Mouse (Mus musculus): ENCODE results near the gene Tns2.
"Not testable (repeated sequence)": the region's sequence is repeated elsewhere in the genome, so short reads cannot be mapped to it uniquely, and the experiment has no call there.

The Tns2 gene

GRCm38 (mm10) chr15:102136129-102136758, 36.0 kb downstream of the Tns2 start, which contains the start of gene Spryd3:
TSS of gene Spryd3 (minus strand) at chr15:102136234.
- peak; percentile 96 for DNase-seq (ENCODE audit: low read depth, low spot score)

- DNase-seq (ENCODE audit: low read depth, low spot score) = no peak
These were observed 40.9 kb downstream of the Tns2 start for GRCm38 (mm10) chr15:102141120-102141519.

GRCm38 (mm10) chr15:102142914-102143912, 43.0 kb downstream of the Tns2 start:
- no peak for DNase-seq (ENCODE audit: low read depth, low spot score)

DNA sequence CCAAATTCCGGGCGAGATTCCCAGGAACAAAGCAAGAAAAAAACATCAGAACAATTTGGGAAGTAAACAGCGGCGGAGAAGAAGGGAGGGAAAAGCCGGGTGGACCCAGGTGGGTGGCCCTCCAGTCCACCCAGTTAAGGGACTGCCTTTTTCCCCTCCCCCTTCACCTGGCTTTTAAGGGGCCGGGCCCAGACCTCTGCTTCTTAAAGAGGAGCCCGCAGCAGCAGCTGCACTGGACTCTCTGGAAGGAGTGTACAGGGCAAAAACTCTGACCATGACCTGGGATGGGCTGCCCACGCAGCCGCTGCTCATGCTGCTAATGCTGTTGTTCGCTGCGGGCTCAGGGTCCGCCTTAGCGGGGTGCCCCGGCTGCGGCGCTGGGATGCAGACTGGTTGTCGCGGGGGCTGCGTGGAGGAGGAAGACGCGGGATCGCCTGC, 44.1 kb downstream of the Tns2 start, which contains the start of gene Igfbp6:
TSS of gene Igfbp6 (plus strand) at position 89 of the 438 bp plus-strand sequence.
- DNase-seq (ENCODE audit: low read depth, low spot score) = no peak

GRCm38 (mm10) chr15:102144726-102145125, 44.5 kb downstream of the Tns2 start:
- DNase-seq (ENCODE audit: low read depth, low spot score) = no peak

GRCm38 (mm10) chr15:102145330-102145729, 45.1 kb downstream of the Tns2 start:
- DNase-seq (ENCODE audit: low read depth, low spot score) = no peak

DNA sequence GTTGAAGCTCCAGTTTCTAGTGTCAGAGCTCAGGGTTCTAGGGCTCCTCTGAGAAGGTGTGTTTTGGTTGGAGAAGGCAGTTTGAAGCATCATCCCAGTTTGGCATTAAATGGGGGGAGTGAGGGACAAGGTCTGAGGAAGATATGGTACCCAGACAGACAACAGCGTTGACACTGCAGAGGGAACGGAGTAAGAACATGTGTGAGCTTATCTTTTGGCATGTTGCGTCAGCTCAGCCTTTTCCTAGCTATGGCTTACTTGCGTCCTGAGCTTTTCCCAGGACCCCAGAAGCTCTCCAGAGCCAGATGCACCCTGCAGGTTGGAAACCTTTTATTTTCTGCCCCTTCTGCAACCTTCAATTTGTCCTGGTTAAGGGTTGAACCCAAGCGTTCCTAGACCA, 45.9 kb downstream of the Tns2 start:
- no peak for DNase-seq (ENCODE audit: low read depth, low spot score)

DNA sequence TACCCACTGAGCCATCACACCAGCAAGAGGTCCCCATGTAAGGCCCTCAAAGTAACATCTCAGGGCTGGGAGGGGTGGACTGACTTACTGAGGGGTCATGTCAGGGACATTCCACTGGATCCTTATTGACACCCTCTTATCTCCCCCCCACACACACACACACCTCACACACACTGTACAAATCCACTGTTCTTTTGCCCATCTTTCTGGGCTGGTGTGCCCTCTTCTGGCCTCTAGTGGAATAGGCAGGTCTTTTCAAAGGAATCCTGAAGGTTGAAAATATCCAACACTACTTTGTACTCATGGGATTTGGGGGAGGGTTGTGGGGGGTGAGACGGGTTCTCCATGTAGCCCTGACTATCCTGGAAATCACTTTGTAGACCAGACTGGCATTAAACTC, 46.7 kb downstream of the Tns2 start:
- DNase-seq (ENCODE audit: low read depth, low spot score) = peak; percentile 56

DNA sequence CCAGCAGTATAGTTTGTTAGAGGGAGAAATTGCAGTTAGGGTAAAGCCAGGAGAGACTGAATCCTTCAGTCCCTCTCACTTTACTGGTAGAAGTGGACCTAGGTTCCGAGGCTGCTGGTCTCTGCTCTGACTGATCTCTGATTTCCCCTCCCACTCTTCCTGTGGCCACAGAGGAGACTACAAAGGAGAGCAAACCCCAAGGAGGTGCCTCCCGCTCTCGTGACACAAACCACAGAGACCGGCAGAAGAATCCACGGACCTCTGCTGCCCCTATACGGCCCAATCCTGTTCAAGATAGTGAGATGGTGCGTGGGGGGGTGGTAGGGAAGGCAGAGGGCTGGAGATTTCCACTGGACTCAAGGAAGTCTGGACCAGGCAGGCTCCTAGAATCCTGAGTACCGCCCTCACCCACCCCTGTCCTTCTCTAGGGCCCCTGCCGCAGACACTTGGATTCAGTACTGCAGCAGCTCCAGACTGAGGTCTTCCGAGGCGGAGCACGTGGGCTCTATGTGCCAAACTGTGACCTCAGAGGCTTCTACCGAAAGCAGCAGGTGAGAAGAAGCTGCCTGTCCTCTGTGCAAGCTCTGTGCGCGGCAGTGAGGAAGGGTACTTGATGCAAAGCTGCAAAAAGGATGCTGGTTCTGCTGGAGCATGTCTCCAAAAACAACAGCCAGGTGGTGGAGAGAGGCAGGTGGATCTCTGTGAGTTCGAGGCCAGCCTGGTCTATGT, 47.6 kb downstream of the Tns2 start:
- no peak for DNase-seq (ENCODE audit: low read depth, low spot score)

DNA sequence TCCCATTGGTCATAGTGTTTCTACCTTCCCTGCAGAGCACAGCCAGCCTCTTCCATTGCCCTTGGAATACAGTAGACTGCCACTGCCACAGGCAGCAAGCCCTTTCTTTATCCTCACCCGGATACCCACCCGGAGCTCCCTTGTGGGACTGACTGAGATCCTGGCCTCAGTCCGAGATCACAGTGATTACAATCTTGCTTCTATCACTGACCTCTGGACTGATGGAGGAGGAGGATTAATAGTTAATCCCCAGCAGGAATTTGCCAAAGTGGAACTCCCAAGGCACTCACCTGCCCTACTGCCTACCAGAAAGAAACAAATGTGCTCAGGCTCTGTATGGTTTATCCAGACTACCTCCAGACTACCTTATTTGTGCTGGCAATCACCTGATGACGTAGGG, 49.3 kb downstream of the Tns2 start:
- DNase-seq (ENCODE audit: low read depth, low spot score) = no peak

DNA sequence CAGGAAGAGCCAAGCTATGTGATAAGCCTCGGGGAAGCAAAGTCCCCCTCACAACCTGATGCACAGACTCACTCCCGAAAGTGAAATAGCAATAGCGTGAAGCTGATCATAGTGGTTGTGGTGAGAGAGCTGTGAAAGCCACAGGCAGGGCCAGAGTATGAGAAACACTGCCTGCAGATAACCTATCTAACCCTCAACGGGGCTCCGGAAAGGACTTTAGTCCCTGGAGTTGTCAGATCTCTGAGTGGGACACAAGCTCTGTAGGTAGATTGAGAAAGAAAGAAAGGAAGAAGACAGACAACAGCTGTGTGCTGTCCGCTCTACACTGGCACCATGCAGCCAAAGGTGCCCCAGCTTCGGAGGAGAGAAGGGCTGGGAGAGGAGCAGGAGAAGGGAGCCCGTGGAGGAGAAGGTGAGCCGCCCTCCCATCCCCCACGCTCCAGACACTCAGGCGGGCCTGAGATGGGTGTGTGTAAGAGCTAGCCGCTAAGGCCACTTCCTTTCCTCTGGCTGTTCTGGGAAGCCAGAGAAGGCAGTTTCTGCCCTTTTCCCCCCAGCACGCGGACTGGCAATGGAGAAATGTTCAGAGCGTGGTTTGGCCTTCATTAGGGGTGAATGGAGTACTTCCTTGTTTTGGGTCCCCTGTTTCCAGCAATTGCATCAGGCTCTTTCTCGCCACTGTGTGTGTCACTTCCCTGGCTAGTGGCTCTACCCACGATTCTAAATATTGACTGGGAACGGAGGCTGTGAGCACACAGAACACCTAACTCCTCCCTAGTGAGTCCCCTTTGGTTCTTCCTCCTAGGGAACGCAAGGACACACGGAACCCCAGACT, 50.3 kb downstream of the Tns2 start, which contains the start of gene Soat2:
TSS of gene Soat2 (plus strand) at position 226 of the 835 bp plus-strand sequence.
- no peak for DNase-seq (ENCODE audit: low read depth, low spot score)

- peak; percentile 51 for DNase-seq (ENCODE audit: low read depth, low spot score)
These were observed 52.4 kb downstream of the Tns2 start for GRCm38 (mm10) chr15:102152646-102153045.

DNA sequence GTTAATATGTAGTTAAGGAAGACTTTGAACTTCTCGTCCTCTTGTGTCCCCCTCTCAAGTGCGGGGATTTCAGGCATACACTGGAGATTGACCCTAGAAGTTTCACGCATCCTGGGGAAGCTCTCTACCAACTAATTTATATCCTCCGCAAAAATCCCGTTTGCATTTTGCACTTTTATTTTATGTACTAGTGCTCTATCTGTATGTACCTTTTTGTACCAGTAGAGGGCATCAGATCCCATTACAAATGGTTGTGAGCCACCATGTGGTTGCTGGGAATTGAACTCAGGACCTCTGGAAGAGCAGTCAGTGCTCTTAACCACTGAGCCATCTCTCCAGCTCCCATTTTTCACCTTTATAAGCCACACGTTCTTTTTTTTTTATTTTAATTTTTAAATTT, 54.8 kb downstream of the Tns2 start:
- DNase-seq (ENCODE audit: low read depth, low spot score) = not testable (repeated sequence)

GRCm38 (mm10) chr15:102156836-102157235, 56.6 kb downstream of the Tns2 start:
- peak; percentile 44 for DNase-seq (ENCODE audit: low read depth, low spot score)

- DNase-seq (ENCODE audit: low read depth, low spot score) = no peak
These were observed 60.3 kb downstream of the Tns2 start for GRCm38 (mm10) chr15:102160415-102161060.

DNA sequence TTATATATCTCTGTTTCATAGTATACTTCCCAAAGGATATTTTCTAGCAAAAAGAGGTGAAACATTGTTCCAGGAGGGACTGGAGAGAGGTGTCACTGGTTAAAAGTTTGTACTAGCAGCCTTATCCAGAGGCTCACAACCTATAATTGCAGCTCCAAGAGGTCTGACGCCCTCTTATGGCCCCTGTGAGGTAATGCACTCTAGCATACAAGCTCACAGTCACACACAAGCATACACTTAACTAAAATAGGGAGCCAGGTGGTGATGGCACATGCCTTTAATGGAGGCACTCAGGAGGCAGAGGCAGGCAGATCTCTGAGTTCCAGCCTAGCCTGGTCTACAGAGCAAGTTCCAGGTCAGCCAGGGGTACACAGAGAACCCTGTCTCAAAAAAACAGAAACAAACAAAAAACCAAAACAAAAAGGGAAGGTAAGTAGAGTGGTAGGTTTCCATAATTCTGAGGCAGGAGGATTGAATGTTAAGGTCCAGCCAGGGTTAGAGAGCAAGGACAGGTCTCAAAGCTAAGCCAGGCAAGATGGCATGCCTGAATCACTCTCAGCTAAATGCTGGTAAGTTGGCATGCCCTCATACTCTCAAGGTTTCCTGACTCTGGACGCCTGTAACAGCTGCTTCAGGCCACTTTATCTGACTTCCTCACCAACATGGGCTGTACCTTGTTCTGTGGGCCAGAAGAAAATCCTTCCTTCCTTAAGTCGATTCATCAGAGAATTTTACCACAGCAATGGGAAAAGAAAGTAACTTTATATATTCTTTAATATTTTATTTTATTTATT, 63.9 kb downstream of the Tns2 start:
- DNase-seq (ENCODE audit: low read depth, low spot score) = no peak

DNA sequence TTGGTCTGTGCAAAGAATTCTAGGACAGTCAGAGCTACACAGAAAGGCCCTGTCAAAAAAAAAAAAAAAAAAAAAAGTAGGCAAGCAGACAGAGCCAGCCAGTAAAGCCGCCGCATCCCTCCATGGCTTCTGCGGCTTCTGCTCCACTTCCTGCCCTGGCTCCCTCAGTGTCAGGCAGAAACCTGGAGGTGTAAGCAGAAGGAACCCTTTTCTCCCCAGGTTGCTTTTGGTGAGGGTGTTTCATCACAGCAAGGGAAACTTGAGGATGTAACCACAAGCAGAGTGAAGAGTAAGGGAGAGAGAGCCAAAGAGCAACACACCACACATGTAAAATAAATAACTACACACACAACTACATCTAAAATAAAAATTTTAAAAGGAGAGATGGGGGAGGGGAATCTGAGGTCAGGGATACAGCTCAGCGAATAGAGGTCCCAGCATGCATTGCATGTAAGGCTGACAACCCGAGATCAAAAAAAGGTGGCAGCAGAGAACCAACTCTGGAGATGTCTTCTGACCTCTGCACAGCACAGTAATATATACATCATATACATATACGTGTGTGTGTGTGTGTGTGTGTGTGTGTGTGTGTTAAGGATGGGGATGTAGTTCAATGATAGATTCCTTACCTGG, 65.4 kb downstream of the Tns2 start:
- DNase-seq (ENCODE audit: low read depth, low spot score) = no peak
